Mouse (Mus musculus): ENCODE data around the gene Tor1aip1.

Tor1aip1 gene

DNA sequence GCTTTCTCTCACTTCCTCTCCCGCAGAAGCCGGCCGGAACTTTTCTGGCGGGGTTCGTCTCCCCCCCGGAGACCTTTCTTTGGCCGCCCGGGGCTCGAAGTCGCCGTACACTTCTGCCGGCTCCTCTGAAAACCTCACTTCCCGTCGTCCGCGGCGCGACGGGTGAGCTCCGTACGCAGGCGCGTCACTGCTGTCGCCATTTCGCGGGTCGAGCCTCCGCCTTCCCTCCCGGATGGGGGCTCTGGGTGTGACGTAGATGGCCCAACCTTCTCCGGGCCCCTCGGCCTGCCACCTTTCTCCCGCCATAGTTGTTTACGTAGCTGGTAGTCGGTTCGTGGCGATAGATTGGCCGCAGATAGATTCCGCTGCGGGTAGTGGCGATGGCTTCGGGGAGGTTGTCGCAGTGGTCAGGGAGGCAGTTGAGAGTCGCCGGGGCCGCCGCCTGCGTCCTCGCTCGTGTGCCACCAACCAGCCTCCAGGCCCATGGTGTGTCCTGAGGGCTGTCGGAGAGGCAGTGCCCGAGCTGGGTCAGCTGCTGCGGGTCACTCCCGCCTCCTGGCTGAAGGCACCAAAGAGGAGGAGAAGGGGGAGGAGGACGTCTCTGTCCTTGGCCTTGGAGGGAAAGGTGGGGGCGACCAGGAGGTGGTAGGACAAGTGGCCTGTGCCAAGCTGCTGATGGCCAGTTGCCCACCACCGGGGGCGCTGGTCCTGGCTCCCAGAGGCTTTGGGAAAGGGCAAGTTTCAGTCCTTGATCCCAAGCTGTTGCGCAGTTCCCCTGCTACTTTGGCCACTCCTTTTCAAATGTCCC lies at the start of gene Tor1aip1:
Tor1aip1 (minus strand) TSS at position 551 of the 808 bp plus-strand sequence.
- DNase-seq = peak; percentile 98

DNA sequence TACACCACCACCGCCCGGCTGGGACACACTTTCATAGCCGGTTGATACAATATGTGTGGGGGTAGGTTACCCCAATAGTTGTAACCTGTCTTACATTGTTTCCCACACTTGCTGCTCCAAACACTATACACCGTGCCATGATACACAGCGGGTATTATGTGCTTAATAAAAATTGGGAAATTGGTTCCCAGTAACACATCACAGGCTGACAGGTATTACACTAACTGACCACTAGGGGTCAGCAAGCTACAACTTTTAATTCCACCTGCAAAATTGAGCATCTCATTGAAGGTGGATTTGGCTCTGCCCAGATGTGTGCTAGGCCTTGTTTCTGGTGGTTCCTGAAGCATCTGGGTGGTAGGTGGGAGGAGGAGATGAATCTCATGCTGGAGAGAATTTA lies 49.5 kb upstream of the Tor1aip1 start:
- peak; percentile 44 for DNase-seq

DNA sequence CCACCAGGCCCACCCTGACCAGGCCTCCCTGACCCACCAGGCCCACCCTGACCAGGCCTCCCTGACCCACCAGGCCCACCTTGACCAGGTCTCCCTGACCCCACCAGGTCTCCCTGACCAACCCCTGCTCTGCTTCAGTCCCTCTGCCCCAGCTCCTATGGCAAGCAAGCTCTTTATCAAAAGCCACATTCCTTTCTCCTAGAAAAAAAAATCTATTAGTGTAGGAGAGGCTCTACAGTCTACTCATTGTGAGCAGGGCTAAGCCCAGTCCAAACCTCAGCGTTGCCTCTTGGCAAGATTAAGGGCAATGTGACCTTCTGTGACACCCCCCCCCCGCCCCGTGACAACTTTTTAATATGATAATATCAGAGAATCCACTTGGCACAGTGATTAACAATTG lies 48.3 kb upstream of the Tor1aip1 start:
- no peak for DNase-seq

DNA sequence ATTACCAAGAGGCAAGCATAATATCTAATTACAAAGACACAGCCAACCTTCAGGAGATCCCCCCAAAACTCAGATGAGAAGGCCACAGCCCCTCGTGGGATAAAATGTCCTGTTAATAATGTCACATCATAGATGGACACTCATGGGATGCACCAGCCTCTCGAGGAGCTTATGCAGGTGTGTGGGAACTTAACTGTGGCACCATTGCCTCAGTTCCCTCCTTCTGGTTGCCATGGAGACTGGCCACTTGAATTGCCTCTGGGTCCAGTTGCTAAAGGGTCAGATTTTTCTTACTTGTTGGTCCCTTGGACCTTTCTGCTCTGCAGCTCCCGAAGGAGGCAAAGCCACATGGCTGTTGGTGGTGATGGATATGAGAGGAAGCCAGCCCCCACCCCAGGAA lies 41.4 kb upstream of the Tor1aip1 start:
- DNase-seq = no peak

DNA sequence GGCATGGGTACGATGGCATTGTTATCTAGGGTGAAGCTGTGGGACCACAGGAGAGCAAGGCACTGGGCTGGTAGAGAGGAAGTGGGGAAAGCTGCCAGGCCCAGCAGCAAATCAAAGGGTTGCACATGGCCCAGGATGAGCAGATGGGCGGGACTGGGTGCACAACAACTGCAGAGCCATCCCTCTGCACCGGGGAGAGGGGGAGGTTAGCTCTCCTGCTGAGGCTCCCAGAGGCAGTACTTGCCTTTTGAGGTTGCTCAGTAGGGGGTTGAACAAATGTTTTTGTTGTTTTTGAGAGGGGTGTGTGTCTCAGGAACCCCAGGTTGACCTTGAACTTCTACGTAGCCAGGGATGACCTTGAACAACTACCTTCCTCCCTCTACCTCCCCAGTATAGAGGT lies 40.2 kb upstream of the Tor1aip1 start:
- peak; percentile 76 for DNase-seq

DNA sequence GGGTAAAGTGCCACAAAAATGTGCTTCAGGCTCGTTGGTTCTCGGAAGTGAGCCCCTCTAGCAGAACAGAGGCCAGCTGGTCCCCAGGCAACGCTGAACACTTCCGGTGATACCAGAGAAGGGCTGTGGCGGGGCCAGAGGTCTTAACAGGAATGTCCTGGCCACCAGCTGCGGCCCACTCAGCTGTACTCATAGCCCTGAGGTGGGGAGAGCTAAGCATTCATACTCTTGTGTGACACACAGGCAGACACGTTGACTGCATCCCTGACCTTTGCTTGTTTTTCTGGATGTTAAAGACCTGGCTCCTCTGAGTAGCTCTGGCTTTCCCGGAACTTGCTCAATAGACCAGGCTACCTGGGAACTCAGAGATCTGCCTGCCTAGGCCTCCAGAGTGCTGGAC lies 38.3 kb upstream of the Tor1aip1 start:
- DNase-seq = peak; percentile 25

DNA sequence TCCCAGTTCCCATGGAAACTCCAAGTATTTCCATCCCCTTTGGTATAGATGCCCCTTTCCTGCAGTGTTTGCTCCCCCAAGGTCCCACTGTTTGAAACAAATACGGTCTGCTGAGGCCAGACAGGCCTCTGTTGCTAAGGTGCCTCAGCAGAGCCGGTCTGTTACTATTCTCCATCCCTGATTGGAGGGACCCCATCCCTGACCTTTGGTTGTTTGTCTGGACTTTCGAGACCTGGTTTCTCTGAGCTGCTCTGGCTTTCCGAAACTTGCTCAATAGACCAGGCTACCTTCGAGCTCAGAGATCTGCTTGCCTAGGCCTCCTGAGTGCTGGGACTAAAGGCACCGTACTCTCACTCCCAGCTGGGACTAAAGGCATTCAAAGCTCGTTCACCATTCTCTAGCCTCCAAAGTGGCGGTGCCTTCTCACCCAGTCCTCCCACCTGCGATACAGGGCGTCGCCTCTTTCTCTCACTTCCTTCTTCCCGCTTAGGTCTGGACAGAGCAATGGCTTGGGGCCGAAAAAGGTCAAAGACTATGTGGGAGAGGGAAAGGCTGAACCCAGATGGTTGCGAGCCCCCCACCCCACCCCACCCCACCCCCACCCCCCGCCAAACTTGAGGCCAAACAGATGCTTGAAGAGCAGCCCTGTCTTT lies 37.0 kb upstream of the Tor1aip1 start:
- DNase-seq = no peak

DNA sequence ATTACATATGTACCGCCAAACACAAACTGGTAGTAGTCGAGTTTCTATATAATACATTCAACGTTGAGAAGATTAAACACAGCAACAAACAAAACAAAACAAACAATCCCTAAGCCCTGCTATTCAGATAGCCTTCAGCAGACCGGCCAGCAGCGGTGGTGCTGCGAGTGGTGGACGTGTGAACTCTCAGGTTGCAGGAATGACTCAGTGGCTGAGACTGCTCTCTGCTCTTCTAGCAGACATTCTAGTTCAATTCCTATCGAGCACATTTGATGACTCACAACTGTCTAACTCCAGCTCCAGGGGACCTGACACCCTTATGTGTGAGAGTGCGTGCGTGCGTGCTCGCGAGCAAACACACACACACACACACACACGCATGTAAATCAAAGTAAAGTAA lies 33.8 kb upstream of the Tor1aip1 start:
- no peak for DNase-seq

DNA sequence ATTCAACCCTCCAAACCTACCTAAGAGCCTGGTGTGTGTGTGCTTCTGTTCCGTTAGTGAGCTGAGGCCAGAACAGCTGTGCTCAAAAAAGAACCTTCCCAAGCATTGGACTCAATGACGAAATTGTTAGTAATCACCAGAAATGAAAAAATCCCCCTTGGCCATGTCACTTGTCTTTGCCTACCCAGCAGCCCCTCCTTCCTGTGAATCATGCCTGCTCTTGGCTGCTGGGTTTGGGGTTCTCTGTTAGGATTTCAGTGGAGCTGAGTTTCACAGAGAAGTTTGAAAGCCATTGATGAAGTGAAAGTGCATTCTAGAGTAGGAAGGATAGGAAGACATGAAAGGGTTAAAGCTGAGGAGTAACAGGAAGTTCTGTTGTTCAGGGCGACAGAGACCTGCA lies 29.9 kb upstream of the Tor1aip1 start:
- DNase-seq = no peak

DNA sequence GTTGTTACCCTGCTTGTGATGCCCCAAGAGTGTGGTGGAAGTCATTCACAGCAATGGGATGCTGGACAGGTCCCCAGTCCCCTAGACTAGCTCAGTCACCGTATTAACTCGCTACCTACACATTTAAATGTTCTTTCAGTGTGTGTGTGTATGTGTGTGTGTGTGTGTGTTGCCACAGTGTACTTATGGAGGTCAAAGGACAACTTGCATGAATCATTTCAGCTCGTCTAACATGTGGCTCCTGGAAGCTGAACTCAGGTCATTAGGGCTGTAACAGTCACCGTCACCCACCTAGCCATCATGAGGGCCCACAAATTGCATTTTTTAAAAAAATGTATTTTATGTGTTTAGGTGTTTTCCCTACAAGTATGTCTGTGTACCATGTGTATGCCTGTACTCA lies 25.9 kb upstream of the Tor1aip1 start:
- DNase-seq = no peak

DNA sequence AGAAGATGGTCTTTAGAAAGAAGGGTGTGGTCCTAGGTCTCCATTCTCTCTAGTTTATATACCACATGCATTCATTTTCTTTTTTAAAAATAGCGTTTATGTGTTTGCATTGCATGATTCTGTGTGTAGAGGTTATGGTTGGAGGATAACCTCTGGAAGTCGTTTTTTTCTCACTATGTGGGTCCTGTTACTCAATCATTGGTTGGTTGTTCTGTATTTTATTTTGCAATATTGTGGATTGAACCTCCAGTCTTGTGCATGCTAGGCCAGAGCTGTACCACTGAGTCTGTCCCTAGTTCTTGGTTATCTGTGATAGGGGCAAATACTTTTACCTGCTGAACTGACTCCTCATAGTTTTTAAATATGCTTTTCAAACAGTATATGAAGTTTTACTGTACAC lies 21.9 kb upstream of the Tor1aip1 start:
- no peak for DNase-seq

DNA sequence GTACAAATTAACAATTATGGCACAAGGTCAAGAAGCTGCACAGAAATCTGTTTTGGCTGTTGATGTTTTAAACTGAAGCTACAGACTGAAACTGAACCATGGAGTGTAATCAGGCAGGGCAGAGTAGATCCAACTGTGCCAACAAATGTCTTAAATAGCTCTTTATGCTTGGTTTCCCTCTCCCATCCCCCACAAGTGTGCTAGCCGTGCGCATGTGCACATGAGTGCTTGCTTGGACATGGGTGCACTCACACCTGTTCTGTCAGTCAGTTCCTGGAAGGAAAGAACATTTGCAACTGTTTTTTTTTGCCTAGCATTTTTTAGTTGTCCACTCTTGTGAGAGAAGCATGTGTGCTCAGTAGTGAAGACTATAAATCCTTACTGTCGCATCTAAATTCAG lies 10.4 kb upstream of the Tor1aip1 start:
- DNase-seq = no peak

DNA sequence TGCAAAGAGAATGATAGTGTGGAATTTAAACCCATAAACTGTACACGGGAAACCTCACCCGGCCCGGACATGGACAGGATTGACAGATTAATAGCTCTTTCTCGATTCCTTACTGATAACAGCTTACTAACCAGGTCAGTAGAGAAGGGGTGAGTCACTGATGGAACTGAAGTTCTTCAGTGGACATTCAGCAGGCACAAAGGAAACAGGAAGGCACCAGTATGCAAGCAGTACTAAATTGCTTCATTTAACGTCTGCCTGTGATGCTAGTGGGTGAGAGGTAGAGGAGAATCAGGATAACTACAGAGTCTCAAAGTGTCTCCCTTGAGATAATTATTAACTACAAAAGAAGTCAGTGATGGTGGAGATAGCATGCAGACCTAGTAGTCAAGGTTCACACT lies 7.9 kb upstream of the Tor1aip1 start:
- DNase-seq = no peak

DNA sequence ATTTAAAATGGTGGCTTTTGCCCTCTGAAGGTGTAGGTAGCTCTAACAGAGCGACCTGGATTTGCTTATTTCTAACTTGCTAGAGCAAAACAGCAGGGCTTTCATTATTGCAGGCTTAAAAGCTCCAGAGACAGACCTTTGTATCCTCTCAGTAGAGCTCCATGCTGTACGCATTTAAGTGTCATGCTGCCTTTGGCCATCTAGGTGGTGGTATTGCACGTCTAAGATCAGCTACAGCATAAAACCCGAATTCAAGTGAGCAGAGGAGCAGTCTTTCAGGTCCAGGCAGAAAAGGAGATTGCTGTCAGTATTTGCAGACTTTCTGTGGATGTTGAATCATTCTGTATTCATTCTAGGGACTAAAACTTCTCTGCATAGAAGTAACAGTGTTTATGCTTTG lies 6.7 kb upstream of the Tor1aip1 start:
- peak; percentile 64 for DNase-seq

DNA sequence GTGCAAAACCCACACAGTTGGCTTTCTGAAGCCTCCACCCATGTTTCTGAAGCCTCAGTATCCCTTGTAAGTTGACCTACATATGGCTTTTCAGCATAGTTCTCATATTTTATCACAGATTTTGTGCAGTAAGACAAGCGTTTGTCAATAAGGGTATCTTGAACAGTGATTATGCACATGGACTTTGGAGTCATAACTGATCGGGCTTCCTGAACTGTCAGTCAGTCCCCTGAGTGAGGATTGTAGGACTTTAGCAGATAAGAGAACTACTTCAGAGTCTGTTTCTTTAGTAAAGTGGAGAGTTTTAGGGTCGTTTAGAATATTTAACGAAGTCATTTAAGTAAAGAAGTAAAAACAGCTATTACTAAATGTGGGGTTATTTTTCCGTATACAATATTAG lies 6.2 kb upstream of the Tor1aip1 start:
- no peak for DNase-seq

DNA sequence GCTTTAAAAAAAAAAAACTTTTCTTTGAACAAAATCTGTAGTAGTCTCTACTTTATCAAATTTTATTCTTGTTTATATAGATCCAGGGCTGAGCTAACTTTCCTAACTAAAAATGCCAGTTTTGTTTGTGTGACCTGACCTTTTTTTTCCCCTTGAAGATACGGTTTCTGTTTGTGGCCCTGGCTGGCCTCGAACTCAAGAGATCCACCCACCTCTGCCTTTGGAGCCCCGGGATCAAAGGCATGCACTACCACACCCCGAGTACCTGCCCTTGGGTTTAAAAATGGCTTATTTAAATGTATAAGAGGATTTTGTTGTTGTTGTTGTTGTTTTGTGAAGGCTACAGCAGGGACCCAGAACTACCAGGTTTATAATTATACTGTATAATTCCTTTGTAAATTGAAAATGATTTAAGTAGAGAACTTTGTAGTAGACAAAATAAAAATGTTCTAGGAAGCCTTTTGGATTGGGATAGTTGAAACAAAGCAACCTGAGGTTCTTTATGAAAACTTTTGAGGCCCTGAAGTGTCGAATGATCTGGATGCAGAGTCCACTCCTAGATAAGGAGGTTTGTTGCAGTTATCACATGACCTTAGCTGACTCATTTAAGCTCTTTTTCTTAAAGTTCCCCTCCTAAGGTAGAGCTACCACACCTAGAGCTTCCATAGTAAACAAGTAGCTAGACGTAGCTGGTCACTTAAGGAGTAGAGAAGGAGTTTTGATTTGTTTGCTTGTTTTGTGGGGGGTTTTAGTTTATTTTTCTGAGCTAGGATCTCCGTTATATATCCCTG lies 5.4 kb upstream of the Tor1aip1 start:
- no peak for DNase-seq

DNA sequence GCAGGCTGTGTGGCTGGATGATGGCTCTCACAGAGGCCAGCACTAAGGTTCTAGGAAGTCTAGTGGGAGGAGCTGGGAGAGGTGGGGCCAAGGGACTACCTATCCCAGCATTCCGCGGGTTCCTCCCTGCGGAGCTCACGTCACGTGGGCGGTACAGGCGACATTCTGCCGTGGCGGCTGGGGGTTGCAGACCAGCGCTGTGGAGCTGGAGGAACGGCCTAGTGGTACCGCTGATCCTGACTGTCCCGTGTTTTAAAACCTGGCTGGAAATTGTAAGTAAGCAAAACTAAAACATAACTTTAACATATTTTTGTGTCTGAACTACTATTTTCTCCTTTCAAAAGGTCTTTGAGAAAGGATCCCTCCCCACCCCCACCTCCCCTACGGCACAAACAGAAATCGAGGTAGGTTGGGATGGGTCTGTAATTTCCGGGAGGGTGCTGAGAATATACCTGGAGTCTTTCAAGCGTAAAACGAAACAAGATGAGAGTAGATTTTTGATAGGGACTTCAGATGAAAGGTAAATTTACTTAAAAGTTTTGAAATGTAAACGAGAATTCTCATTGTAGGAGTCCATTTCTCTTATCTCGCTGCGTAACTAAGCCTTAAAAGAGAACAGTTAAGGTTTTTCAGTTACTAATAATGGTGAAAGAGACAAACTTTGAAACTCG lies 4.6 kb upstream of the Tor1aip1 start:
- peak; percentile 93 for DNase-seq

DNA sequence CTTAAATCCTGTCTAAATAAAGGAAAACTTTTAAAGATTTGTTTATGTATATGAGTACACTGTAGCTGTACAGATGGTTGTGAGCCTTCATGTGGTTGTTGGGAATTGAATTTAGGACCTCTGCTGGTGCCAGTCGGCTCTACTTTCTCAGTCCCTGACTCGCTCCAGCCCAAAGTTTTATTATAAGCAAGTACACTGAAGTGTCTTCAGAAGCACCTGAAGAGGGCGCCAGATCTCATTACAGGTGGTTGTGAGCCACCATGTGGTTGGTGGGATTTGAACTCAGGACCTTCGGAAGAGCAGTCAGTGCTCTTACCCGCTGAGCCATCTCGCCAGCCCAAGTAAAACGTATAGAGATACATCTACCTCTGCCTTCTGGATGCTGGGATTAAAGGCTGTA lies 3.7 kb upstream of the Tor1aip1 start:
- DNase-seq = peak; percentile 42

DNA sequence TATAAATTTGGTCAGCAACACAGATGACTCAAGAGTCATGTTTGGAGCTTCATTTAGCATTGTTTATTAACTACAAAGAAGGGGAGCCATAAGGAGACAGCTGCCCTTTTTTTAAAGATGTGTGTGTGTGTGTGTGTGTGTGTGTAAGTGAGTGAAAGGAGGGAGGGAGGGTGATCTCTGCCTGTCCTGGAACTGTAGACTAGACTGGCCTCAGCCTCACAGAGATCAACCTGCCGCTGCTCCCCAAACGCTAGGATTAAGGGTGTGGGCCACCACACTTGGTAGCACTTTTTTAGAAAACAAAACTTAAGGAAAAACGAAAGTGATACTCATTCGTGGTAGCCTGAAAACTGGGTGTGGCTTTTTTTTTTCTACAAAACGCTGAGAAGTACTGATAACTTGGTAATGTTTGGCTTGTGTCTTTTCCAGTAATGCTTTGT lies 884 bp upstream of the Tor1aip1 start:
- DNase-seq = peak; percentile 41

DNA sequence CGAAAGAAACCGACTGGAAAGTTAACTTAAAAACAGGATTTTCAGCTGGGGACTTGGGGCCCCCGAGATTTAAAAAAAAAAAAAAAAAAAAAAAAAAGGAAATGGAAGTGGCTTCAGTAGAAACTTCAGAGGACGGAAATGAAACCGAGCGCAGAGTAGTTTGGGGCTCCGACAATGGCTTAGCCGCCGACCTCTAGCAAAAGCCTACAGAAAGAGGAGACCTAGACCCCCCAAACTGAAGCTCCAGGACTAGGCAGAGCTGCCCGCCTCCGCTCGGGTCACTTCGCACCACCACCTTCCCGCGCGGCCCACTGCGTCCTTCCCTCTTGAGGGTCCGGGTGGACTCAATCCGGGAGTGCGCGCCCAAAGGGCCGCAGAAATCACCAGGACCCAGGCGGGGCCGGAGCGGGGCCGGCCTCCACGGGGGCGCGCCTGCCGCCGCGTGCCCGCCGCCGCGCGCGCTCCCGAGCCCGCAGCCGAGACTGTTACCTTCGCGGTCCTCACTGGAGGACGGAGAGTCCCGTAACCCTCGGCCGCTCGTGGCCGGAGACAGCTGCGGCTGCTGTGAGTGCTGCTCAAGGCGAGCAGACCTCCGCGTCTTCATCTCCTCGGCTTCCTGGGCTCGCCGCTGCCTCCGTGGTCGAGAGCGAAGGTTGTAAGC lies 881 bp downstream of the Tor1aip1 start, which contains the start of gene Tor1aip2:
Tor1aip2 (plus strand) TSS at position 135 of the 661 bp plus-strand sequence.
- peak; percentile 78 for DNase-seq

DNA sequence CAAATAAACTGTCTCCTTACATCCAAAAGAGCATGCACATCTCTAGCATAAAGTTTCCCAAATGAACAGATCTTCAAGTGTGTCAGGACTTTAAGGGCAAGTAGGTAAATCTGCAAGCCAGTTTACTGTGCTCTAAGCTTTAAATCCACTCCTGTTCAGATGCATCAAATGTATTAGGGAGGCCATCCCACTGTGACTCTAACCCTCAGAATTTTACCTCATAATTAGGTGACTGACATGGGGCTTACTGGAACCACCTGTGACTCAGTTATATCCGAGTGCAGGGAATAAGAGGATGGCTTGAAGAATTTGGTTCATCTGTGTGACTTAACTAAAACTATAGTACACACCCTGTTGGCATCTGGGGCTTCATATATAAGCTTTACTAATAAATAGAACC lies 1.6 kb downstream of the Tor1aip1 start:
- no peak for DNase-seq

DNA sequence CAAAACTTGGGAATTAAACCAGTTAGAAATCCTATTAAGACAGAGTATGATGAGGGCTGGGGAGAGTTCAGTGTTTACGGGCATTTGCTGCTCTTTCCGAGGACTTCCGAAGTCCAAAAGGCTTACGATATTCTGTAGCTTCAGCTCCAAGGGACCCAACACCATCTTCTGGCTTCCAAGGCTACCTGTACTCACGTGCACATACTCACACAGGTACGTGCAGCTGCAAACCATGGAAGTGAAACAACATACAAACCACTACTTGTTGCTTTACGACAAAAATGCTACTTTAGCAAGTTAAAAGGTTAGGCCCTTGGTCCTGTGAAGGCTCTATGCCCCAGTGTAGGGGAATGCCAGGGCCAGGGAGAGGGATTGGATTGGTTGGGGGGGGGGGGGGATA lies 2.4 kb downstream of the Tor1aip1 start:
- no peak for DNase-seq
